Mouse (Mus musculus) forebrain, embryonic 11.5 days (tissue): Measurements from ENCODE around the gene Zfp747. TPM values are rescaled to one million over a fixed set of nuclear protein-coding genes. Genes with fewer than 3 reads are reported as not detected.

ENCODE experiments used
- ATAC-seq: fragments of 200-750 bp; cut with Nextera tagmentation; replicated peaks from 2 replicates; pipeline ENCODE4 v1.8.0; 2017; ENCODE audit warnings: moderate TSS enrichment; ENCODE audit not compliant: low FRiP score
- DNase-seq: peaks from one replicate; pipeline ENCODE4 v3.0.0-alpha.2; 2017; ENCODE audit warnings: low spot score
- H3K27ac ChIP-seq: fragments of 300-500 bp; sonication (generic); 2 replicates; pipeline ENCODE4 v1.5.1; 2014; ENCODE audit warnings: low read depth, low read length
- H3K27me3 ChIP-seq: fragments of 300-500 bp; sonication (generic); 2 replicates; pipeline ENCODE4 v1.6.1; 2014; ENCODE audit warnings: mild to moderate bottlenecking, low read length, mixed read lengths; ENCODE audit not compliant: control insufficient read depth, insufficient read depth
- H3K36me3 ChIP-seq: fragments of 300-500 bp; sonication (generic); 2 replicates; pipeline ENCODE4 v1.6.1; 2014; ENCODE audit warnings: mild to moderate bottlenecking, low read length, moderate library complexity, mixed read lengths; ENCODE audit not compliant: control insufficient read depth, insufficient read depth
- H3K4me1 ChIP-seq: fragments of 300-500 bp; sonication (generic); replicated peaks from 2 replicates; pipeline ENCODE4 v1.6.1; 2014; ENCODE audit warnings: low read length, mixed read lengths; ENCODE audit not compliant: control insufficient read depth, insufficient read depth
- H3K4me2 ChIP-seq: fragments of 300-500 bp; sonication (generic); 2 replicates; pipeline ENCODE4 v1.6.1; 2014; ENCODE audit warnings: low read depth, mild to moderate bottlenecking, low read length, moderate library complexity, mixed read lengths; ENCODE audit not compliant: severe bottlenecking
- H3K4me3 ChIP-seq: fragments of 300-500 bp; sonication (generic); 2 replicates; pipeline ENCODE4 v1.5.1; 2014; ENCODE audit warnings: low read depth, low read length
- H3K9ac ChIP-seq: fragments of 300-500 bp; sonication (generic); 2 replicates; pipeline ENCODE4 v1.6.1; 2014; ENCODE audit warnings: low read length
- H3K9me3 ChIP-seq: fragments of 300-500 bp; sonication (generic); 2 replicates; pipeline ENCODE4 v1.6.1; 2016; ENCODE audit warnings: low read length, mixed read lengths; ENCODE audit not compliant: control insufficient read depth
- WGBS: fragments of 180-500 bp; shearing (Covaris S2); extraction: QIAGEN DNeasy Blood & Tissue Kit; methylation state at CpG from one replicate; pipeline ENCODE4 v1.1.7; 2014; 5-methylcytosine and 5-hydroxymethylcytosine counted together
- polyA plus RNA-seq: library from polyadenylated mRNA; unstranded; fragments of >200 nt; fragmentation: Nextera tagmentation; extraction: Ambion mirVana; gene quantifications from 2 replicates; pipeline ENCODE4 v1.2.1, GENCODE M21; 2014

Zfp747 gene
- polyA plus RNA-seq, 1 experiment from 2014 or later, result 8.6 TPM

GRCm38 (mm10) chr7:127337636-127338035, 38.2 kb downstream of the Zfp747 start:
- Histone ChIP-seq H3K36me3 (0 out of 2 replicates have a peak, but pooled peaks cover 2% of the 10 kb centered on the region), H3K4me3 (no peak overlapping the region), H3K9me3 (no peaks in the 10 kb centered on the region), H3K27me3 (no peaks in the 10 kb centered on the region), H3K4me1 (no peaks in the 10 kb centered on the region), H3K9ac (no peak overlapping the region), H3K4me2 (no peak overlapping the region), H3K27ac (no peak overlapping the region)
- DNase-seq (no peak), ATAC-seq (no peak)
- 79% methylated on average over 4 of the region's 4 CpGs for WGBS

- DNase-seq (no peak), ATAC-seq (no peak)
- no peaks in the 10 kb centered on the region for H3K4me1 ChIP-seq
- no peak overlapping the region for H3K4me2 ChIP-seq
- no peaks in the 10 kb centered on the region for H3K36me3 ChIP-seq
- no peak overlapping the region for H3K9ac ChIP-seq
- no peak overlapping the region for H3K27ac ChIP-seq
- no peak overlapping the region for H3K4me3 ChIP-seq
- 93% methylated on average over 4 of the region's 4 CpGs for WGBS
- H3K9me3 ChIP-seq, result no peaks in the 10 kb centered on the region
- H3K27me3 ChIP-seq, result no peaks in the 10 kb centered on the region
Observed at GRCm38 (mm10) chr7:127335604-127336003, 40.2 kb downstream of the Zfp747 start.

- WGBS, result 84% methylated on average over 6 of the region's 6 CpGs
- H3K4me2 ChIP-seq, result no peak overlapping the region
- no peaks in the 10 kb centered on the region for H3K4me1 ChIP-seq
- H3K36me3 ChIP-seq, result no peaks in the 10 kb centered on the region
- H3K9ac ChIP-seq, result no peak overlapping the region
- H3K27me3 ChIP-seq, result no peaks in the 10 kb centered on the region
- H3K9me3 ChIP-seq, result no peaks in the 10 kb centered on the region
- no peak overlapping the region for H3K27ac ChIP-seq
- ATAC-seq (no peak), DNase-seq (no peak)
- no peak overlapping the region for H3K4me3 ChIP-seq
Observed at GRCm38 (mm10) chr7:127333240-127333639, 42.6 kb downstream of the Zfp747 start.

- Histone ChIP-seq H3K36me3 (no peaks in the 10 kb centered on the region), H3K27ac (no peak overlapping the region), H3K9me3 (no peaks in the 10 kb centered on the region), H3K4me2 (no peak overlapping the region), H3K4me1 (no peaks in the 10 kb centered on the region), H3K9ac (no peak overlapping the region), H3K27me3 (no peaks in the 10 kb centered on the region), H3K4me3 (no peak overlapping the region)
- 68% methylated on average over 2 of the region's 2 CpGs for WGBS
- no peak for ATAC-seq
- DNase-seq, result no peak
Observed at GRCm38 (mm10) chr7:127326685-127327084, 49.2 kb downstream of the Zfp747 start.

- H3K27ac ChIP-seq, result no peak overlapping the region
- H3K4me3 ChIP-seq, result no peak overlapping the region
- H3K27me3 ChIP-seq, result no peaks in the 10 kb centered on the region
- no peak overlapping the region for H3K4me2 ChIP-seq
- 87% methylated on average over 8 of the region's 8 CpGs for WGBS
- no peak for ATAC-seq
- H3K9me3 ChIP-seq, result no peaks in the 10 kb centered on the region
- no peak overlapping the region for H3K9ac ChIP-seq
- H3K4me1 ChIP-seq, result no peaks in the 10 kb centered on the region
- no peaks in the 10 kb centered on the region for H3K36me3 ChIP-seq
- no peak for DNase-seq
Observed at GRCm38 (mm10) chr7:127325550-127325949, 50.3 kb downstream of the Zfp747 start.

GRCm38 (mm10) chr7:127324944-127325343, 50.9 kb downstream of the Zfp747 start:
- DNase-seq, result no peak
- no peak for ATAC-seq
- no peaks in the 10 kb centered on the region for H3K4me1 ChIP-seq
- WGBS, result 87% methylated on average over 7 of the region's 7 CpGs
- H3K4me3 ChIP-seq, result no peak overlapping the region
- no peaks in the 10 kb centered on the region for H3K36me3 ChIP-seq
- no peaks in the 10 kb centered on the region for H3K9me3 ChIP-seq
- no peak overlapping the region for H3K27ac ChIP-seq
- H3K4me2 ChIP-seq, result no peak overlapping the region
- no peak overlapping the region for H3K9ac ChIP-seq
- H3K27me3 ChIP-seq, result no peaks in the 10 kb centered on the region

Other genes with a start within 250 kb of the Zfp747 start
- 0.11 and 0.12 TPM in 2 replicates for gene Spn, start 238.2 kb downstream of the Zfp747 start, polyA plus RNA-seq
- 96.5 and 104 TPM in 2 replicates for gene Cd2bp2, start 180.0 kb downstream of the Zfp747 start, polyA plus RNA-seq
- gene Tbc1d10b, start 167.6 kb downstream of the Zfp747 start, polyA plus RNA-seq, result 31.7 and 36.5 TPM in 2 replicates
- gene Mylpf, start 167.2 kb downstream of the Zfp747 start, polyA plus RNA-seq, result 11.2 and 11.3 TPM in 2 replicates
- gene Zfp553, start 143.0 kb downstream of the Zfp747 start, polyA plus RNA-seq, result 41.8 and 43.3 TPM in 2 replicates
- gene Sept1, start 142.9 kb downstream of the Zfp747 start, polyA plus RNA-seq, result 32.8 and 36.6 TPM in 2 replicates
- 53.8 and 62.5 TPM in 2 replicates for gene Zfp771, start 131.8 kb downstream of the Zfp747 start, polyA plus RNA-seq
- gene Dctpp1, start 115.3 kb downstream of the Zfp747 start, polyA plus RNA-seq, result 265 and 279 TPM in 2 replicates
- 86.2 and 87.0 TPM in 2 replicates for gene Sephs2, start 102.0 kb downstream of the Zfp747 start, polyA plus RNA-seq
- gene Itgal, start 79.8 kb downstream of the Zfp747 start, polyA plus RNA-seq, result 0.21 and 0.29 TPM in 2 replicates
- 5.3 and 5.5 TPM in 2 replicates for gene Zfp768, start 30.5 kb downstream of the Zfp747 start, polyA plus RNA-seq
- 5.0 and 5.3 TPM in 2 replicates for gene 9130019O22Rik, start 11.1 kb upstream of the Zfp747 start, polyA plus RNA-seq
- 5.9 and 6.8 TPM in 2 replicates for gene E430018J23Rik, start 17.6 kb upstream of the Zfp747 start, polyA plus RNA-seq
- 7.2 and 7.4 TPM in 2 replicates for gene Zfp764, start 30.8 kb upstream of the Zfp747 start, polyA plus RNA-seq
- gene Zfp688, start 46.0 kb upstream of the Zfp747 start, polyA plus RNA-seq, result 35.4 and 35.7 TPM in 2 replicates
- gene Zfp689, start 73.1 kb upstream of the Zfp747 start, polyA plus RNA-seq, result 15.7 and 16.5 TPM in 2 replicates
- 70.7 and 77.3 TPM in 2 replicates for gene Prr14, start 83.6 kb upstream of the Zfp747 start, polyA plus RNA-seq
- 13.6 and 14.7 TPM in 2 replicates for gene Fbrs, start 103.1 kb upstream of the Zfp747 start, polyA plus RNA-seq
- 91.6 and 93.5 TPM in 2 replicates for gene Srcap, start 135.9 kb upstream of the Zfp747 start, polyA plus RNA-seq
- gene Gm42715, start 143.5 kb upstream of the Zfp747 start, polyA plus RNA-seq, result 23.3 and 24.7 TPM in 2 replicates
- gene Tmem265, start 185.3 kb upstream of the Zfp747 start, polyA plus RNA-seq, result 10.2 and 13.0 TPM in 2 replicates
- 57.9 and 60.5 TPM in 2 replicates for gene Phkg2, start 197.3 kb upstream of the Zfp747 start, polyA plus RNA-seq
- 13.5 and 17.7 TPM in 2 replicates for gene Ccdc189, start 212.5 kb upstream of the Zfp747 start, polyA plus RNA-seq
- 59.1 and 66.3 TPM in 2 replicates for gene Rnf40, start 212.7 kb upstream of the Zfp747 start, polyA plus RNA-seq
- 33.4 and 36.6 TPM in 2 replicates for gene Zfp629, start 239.7 kb upstream of the Zfp747 start, polyA plus RNA-seq